Mouse (Mus musculus) left cerebral cortex, adult 9 months (tissue): ENCODE measurements around the gene Ticam1.
A peak's percentile ranks its signal among the peaks of the same experiment; 100 is the strongest.

ENCODE experiments used
- DNase-seq, 2 experiments: peaks; one replicate each; pipeline ENCODE4 v3.0.0; 2022; ENCODE audit warnings: low spot score in 2 of 2

The Ticam1 gene

DNA sequence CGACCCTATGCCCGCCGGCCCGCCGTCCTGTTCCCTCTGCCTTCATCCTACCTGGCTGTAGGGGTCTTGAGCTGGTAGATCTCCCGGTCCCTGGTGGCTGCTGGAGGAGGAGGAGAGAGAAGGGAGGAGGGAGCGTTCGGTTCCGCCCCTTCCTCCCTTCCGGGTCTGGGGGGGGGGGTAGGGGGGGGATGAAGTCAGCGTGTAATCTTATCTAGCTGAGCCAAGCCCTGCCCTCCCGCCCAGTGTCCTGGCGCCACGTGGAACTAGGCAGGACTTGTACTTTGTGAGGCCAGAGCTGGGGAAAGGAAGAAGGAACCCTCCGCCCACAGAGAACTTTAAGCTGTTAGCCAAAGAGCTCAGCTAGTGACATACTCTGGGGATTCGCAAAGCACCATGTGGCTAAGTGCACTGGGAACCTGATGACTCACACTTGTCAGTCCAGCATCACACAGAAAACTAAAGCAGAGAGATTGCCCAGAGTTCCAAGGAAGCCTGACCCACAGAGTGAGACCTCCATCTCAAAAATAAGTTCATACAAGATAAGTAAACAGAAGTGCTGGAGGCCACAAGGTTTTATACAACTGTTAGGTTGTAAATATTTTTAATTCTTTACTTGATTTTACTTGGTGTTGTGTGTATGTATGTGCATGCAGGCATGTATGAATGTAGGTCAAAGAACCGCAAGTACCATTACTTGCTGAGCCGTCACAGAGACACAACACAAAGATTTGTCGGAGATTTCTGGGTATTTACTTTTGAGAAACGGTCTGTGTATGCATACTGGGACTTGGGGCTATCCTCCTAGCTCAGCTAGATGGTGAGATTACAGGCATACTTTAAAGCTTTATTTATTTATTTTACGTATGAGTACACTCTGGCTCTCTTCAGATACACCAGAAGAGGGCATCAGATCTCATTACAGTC lies at the start of gene Ticam1:
TSS of gene Ticam1 (minus strand) at position 144 of the 924 bp plus-strand sequence.
- peak in 1 of 2 experiments; percentile 86 for DNase-seq

DNA sequence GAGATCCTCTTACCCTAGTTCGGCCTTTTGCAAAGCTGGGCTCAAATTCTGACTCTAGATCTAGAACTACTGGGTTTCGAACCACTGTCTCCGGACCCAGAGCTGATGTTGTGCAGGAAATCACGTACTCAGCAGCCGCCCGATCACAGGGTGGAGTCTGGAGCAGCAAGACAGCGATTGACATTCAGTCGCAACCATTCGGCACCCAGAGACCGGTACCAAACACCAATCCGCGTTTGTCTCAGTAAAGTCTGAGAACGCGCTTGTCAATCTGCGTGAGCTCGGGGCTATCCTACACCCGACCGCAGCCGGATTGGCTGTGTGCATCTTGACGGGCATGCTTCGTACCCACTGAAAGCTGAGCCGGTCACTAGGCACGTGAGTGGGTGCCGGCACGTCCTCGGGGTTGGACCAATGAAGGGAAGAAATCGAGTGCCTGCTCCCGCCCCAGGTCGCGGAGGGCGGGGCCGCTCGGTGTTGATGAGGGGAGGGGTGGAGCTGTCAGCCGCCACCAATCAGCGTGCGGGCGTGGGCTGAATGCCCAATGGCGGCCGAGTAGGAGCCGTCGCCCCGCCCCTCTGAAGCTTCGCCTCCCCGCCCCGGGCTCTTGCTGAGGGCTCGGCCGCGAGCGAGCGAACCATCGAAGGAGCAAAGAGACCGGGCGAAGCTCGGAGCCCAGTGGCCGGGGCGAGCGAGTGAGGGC lies 49.0 kb upstream of the Ticam1 start, which contains the start of gene Kdm4b:
TSS of gene Kdm4b (plus strand) at position 613 of the 703 bp plus-strand sequence.
- DNase-seq, result peak; percentile 100

DNA sequence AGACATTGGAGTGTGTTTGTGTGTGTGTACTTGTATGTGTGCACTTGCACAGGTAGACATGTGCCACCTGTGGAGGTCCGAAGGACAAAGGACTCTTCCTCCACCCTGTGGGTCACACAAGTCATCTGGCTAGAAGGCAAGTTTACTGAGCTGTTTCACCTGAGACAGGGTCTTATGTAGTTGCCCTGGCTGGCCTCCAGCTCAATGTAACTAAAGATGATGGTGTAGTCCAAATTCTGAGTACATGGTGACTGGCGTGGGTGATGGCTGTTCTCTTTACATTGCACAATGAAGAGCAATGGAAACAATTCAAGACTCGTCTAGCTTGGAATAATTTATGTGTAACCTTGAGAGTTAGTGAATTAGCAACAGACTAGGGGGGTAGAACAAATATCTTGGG lies 47.8 kb upstream of the Ticam1 start:
- no peak for DNase-seq

DNA sequence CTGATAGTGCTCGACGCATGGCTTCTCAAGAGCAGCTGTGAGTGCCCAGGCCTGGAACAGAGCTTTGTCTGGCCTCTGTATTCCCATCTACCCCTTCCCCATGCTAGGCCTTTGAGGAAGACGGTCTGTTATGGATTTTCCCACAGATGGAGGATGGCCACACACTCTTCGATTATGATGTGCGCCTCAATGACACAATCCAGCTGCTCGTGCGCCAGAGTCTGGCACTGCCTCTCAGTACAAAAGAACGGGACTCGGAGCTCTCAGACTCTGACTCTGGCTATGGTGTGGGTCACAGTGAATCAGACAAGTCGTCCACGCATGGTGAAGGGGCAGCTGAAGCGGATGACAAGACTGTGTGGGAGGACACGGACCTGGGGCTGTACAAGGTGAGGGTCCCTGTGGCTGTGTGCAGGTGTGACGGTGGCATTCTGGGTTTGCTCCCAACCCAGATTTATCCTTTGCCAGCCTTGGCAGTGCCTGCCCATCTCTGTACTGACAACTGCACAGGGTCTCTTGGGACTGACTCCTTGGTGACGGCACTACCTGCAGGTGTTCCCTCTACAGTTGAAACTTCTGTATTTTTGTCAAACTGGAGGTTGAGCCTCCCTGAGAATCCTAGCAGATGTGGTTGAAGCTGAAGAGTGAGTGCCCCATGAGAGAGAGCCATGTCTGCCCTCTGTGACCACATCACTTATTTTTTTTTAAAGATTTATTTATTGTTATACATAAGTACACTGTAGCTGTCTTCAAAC lies 32.8 kb upstream of the Ticam1 start:
- no peak for DNase-seq

DNA sequence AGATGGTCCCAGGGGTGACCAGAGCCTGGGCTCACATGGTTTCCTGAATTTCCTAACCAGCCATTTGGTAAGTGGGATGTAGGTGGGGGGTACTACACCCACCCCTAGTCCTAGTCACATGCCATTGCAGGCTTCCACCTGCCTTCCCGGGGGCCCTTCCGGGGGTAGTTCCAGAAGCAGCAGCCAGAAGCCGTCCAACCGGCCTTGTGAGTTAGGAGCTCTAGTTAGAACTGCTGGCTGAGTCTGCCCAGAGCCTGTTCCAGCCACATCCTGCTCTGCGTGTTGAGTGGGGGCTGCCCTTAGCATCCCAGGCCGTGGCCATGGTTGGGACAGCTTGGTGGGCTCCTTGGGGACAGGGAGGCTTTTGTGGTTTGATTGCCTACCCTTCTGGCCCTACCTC lies 31.5 kb upstream of the Ticam1 start:
- DNase-seq, result no peak

DNA sequence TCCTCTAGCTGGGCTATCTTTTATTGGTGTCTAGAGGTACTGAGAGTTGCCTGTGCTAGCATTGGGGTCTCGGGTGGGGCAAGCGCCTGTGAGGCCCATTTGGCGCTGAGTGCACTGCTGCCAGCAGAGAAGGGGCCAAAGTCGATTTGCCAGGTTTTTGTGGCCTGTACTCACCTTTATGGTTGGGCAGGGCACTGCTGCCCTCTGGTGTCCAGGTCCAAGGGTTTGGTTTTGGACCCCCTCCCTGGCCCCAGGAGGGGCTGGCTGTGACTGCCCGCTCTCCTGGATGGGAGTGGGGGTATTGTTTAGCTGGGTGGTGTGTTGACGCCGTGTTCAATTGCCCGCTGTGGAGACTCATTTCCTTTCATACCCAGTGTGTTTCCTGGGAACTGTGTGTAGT lies 29.2 kb upstream of the Ticam1 start:
- no peak for DNase-seq

DNA sequence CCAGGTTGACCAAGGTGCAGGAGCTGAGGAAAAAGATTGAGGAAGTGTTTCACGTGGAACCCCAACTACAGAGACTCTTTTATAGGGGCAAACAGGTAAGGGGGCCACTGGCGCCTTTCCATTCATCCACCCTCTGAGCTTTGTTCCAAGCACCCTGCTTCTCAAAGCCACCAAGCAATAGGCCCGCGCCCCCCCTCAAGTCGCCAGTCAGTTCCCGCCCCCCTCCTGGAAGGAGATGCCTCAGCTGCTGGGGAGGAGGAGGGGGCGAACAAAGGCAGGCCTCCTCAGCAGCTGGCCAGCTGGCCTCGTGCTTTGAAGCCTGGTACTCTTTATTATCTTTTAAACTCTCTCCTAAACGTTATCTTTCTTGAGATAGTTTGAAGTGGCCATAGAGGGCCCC lies 28.6 kb upstream of the Ticam1 start:
- DNase-seq, result no peak

DNA sequence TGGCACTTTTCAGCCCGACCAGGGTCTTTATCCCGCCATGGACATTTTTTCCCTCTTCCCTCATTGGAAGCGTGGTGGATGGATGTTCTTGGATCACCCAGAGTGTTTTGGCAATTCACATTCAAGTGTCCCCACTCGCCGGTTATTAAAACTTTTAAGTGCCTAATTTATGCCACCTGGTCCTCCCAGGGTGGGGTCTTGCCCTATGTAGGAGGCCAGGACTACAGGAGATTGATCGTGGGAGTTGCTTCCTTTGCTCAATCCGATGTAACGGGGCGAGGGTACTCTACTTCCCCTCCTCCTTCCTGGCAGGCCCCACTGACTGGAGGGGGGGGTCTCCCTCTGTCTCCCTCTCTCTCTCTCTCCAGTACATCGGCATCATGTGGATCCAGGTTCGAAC lies 28.1 kb upstream of the Ticam1 start:
- DNase-seq, result no peak

DNA sequence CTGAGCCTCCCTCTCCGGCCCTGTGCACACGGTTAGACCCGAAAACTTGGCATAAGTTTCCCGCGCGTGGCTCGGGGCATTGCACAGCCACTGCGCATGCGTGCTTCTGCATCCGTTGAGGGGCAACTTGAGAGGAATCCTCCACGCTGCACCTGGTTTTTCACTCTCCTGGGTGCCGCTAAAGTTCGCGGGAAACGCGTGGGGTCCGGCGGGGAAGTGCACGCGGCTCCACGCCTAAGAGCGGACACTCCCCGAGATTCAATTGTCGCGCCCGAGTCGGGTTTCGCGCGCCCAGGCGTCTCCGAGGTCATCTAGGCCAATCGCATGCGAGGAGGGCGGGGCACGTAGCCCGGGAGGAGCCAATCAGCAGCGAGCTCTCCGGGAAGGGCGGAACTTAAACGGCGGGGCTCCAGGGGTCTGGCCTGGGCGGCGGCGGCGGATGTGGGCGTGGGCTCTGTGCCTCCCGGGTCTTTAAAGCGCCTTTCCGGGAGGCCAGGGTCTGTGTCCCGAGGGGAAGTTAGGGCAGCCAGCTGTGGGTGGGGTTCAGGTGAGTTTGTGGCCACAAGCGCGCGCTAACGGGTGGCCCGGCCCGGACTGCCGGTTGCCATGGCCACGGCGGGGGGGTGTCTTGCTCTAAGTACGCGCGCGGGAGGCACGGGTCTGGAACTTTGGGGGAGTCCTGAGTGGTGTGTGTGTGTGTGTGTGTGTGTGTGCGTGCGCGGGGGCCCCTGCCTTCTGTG lies 27.4 kb upstream of the Ticam1 start:
- DNase-seq, result peak in 1 of 2 experiments; percentile 93

DNA sequence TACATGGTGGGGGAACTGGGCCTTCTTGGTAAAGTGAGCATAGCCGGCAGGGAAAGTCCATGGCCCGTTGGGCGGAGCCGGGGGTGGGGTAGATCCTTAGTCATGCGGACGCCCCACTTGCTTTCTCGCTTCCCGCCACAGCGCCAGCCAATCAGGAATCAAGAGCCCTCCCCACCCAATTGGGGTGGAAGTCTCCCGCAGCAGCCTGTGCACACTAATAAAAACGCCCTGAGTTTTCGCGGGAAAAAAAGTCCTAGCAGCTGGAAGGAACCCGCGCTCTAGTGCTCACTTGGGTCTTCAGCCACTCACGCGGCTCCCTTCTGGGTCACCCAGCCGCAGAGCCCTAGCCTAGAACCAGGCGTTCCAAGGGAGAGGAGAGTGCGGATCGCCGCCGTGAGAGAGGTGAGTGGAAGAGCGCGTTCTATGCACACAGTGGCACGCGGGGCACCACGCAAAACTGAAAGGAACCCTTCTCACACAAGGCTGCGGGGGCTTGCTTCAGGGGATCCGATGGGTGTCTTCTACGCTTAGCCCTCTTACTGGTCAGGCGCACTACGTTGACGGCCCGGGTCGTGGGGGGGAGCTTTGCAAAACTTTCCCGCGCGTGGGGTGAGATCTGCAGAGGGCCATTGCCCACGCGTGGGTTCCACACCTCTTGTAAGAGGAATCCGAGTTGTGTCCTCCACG lies 26.7 kb upstream of the Ticam1 start, which contains the start of gene Uhrf1:
TSS of gene Uhrf1 (plus strand) at position 162 of the 687 bp plus-strand sequence.
- no peak for DNase-seq

DNA sequence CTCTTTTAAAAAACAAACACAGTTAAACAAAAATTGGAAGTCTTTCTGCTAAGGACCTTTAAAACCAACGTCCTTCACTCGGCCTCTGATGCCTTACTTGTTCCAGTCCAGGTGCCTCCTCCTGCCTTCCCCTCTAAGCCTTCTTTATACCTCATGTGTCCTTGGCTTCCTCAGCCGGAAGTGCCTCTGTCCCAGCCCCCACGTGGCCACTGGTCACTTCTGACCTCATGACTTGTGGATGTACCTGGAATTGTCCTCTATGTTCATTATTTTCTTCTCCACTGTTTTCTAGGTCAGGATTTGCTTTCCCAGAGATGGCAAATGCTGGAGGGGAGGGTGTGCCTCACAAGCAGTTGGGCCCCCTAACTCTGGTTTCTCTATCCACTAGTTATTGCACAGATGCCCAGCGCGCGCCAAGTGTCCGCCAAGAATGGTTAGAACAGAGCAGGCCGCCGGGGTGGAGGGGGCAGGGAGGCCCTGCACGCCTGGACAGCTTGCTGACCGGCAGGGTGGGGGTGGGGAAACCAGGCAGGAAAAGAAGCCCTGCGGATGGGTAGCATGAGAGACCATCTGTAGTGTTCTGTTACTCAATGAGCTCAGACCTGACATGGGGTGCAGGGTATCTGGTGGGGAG lies 25.9 kb upstream of the Ticam1 start:
- DNase-seq, result no peak

DNA sequence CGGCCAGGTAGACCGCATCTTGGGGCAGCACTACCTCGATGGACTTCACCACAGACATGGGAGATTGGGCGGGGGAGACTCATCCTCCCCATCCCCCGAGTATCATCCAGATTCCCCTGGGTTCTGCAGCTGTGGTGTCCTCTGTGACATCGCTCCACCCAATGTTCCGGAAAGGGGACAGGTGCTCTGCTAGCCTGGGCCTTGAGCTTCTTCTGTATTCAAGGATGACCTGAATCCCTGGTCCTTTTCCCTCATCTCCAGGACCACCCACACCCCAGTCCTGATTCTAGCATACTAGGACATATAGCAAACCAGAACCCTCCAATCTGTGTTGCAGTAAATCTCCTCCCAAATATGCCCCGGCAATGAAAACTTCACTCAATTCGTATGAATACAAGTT lies 23.6 kb upstream of the Ticam1 start, which contains the start of gene Arrdc5:
TSS of gene Arrdc5 (minus strand) at position 101 of the 400 bp plus-strand sequence.
- DNase-seq, result no peak

DNA sequence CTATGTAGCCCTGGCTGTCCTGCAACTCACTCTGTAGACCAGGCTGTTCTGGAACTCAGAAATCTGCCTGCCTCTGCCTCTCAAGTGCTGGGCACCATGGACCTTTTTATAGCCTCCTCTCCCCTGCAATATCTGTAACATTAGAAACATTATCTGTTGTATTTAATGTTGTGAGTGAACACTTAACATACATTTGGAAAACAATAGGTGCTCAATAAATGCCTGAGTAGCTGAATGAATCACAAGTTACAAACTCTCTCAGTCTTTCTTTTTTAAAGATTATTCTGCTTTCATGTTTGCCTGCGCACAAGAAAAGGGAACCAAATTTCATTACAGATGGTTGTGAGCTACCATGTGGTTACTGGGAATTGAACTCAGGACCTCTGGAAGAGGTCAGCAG lies 21.7 kb upstream of the Ticam1 start:
- DNase-seq, result no peak

DNA sequence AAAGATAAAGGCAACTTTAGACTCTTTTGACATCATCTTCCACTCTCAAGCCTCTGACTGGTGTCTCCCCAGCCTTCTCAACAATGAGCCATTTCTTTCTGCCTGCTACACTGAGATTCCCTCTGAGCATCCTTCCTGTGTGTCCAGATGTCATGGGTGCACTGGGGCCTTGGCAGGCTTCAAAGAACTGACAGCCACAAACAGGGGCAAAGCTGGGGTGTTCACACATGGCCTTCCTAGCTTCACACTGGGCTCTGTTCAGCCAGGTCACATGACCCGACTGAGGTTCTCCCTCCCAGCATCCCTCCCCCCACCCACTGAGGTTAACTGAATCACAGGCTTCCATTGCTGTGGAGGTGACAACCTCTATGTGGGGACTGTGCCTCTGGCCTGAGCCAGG lies 19.6 kb upstream of the Ticam1 start:
- DNase-seq, result no peak

DNA sequence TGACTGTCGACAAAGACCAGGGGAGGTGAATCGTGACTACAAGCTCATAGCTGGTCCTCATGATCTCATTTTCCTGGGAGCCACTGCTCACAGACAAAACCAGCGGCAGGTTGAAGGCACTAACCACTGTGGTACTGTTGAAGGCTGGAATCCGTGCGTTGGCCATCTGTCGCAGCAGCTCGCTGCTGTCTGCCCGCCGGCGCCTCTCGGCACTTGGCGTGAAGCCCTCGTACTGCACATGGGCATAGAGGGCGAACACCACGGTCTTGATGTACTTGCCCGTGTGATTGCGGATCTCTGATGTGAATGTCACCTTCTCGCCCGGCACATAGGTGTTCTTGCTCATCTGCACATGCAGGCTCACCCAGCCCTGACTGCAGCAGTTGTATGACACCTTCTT lies 17.7 kb upstream of the Ticam1 start:
- no peak for DNase-seq

DNA sequence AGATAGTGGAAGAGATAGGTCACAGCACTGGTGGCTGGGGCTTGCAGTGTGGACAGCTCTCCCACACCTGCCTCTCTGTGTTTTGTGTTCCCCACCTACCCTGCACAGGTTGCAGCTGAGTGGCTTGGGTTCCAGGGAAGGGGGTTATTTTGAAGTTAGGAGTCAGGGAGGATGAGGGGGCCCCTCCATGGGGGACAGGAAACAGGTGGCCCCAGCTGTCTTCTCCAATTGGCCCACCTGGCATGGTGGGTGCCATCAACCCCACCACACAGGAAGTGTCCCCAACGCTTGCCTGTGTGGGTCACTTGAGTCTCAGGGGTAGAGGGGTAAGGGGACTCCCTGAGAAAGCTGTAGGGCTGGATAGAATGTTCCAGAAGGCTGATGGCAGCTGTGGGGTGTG lies 16.7 kb upstream of the Ticam1 start:
- DNase-seq, result no peak

DNA sequence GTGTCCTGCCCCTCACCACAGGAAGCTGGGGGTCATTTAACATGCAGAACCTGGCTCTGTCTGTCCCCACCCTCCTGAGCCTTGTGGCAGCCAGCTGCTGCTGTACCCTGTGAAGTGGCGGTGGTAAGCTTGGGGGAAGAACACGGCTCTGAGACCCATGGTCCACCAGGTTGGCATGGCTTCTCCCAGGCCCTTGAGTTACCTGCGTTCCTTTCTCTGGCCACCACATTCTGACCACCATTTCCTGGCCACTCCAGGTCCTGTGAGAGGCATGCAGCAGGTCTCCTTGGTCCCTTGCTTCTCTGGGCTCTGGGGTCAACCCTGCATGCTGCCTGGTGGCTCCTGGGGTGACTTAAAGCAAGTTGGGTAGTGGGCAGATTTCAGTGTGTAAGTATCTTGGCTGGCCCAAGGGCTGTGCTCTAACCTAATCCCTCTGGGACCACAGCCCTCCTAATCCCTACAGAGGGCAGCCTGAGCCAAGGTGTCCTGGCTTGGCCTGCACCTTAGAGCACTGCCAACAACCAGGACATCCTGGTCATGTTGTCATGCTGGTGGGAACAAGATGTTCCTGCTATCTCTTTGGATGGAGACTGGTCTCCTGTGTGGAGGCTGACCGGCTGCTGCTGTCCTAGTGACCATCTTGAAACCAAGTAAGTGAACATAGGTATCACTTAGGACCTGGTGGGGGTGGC lies 16.1 kb upstream of the Ticam1 start, which contains the start of gene Plin3:
TSS of gene Plin3 (minus strand) at position 343 of the 692 bp plus-strand sequence.
- no peak for DNase-seq

DNA sequence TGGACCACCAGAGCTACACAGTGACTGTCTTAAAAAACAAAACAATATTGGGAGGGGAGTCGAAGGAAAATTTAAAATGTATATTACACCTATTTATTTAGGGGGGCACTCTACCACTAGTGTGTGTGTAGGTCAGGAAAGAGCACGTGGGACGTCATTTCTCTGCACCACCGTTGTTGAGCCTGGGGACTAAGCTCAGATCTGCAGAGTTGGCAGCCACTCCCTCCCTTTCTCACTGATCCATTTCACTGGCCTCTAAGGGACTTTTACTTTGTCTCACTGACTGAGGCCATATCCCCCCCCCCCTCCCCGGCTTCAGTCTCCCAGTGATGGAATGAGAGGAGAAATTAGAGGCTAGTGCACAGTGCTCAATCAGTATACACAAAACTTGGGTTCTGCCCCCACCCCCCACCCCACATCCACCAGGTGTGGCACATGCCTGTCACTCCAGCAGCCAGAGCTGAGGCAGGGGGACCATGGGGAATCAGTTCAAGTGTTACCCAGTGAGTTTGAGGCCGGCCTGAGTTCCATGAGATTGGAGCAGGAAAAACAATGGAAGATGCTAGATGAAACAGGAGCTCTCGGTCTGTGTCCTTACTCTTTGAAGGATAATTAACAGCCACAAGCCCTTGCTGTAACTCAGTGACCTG lies 15.4 kb upstream of the Ticam1 start:
- no peak for DNase-seq

DNA sequence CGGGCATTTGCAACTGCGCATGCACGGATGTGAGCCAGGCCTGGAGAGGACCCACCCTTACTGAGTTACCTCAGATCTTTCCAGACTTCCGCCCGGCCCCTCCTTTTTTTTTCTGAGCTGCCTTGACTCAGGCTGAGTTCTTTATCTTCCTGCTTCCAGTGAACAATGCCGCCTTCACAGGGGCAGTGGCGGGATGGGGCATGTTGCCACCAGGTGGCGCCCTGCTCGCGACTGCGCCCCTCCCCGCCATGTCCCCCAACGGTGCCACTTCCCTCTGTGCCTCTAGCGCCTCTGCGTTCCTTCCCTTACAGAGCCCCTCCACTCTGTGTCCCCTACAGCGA lies 14.6 kb upstream of the Ticam1 start:
- DNase-seq, result peak in 1 of 2 experiments; percentile 80
